Mouse (Mus musculus): ENCODE results near the gene Ffar2. TPM values are rescaled to one million over a fixed set of nuclear protein-coding genes. Genes with fewer than 3 reads are reported as not detected.

The Ffar2 gene
- total RNA-seq, 2 experiments from 2014 or later = not detected

Other genes starting within 250 kb of the Ffar2 start
- gene Kmt2b, start 235.0 kb downstream of the Ffar2 start, total RNA-seq (2021) = 10 to 100 TPM; 29.5 to 35.8 TPM
- gene Zbtb32, start 224.9 kb downstream of the Ffar2 start, total RNA-seq (2021) = not detected
- under 1 TPM; 0.62 to 0.86 TPM for gene Upk1a, start 210.9 kb downstream of the Ffar2 start, total RNA-seq (2021)
- gene Cox6b1, start 197.6 kb downstream of the Ffar2 start, total RNA-seq (2021) = 1,000 to 10,000 TPM; 2,883 to 3,014 TPM
- gene Etv2, start 187.9 kb downstream of the Ffar2 start, total RNA-seq (2021) = not detected
- gene Rbm42, start 173.5 kb downstream of the Ffar2 start, total RNA-seq (2021) = 10 to 100 TPM; 58.8 to 62.2 TPM
- gene Haus5, start 158.8 kb downstream of the Ffar2 start, total RNA-seq (2021) = 10 to 100 TPM; 13.1 to 16.6 TPM
- not detected for gene Pmis2, start 152.2 kb downstream of the Ffar2 start, total RNA-seq (2021)
- not detected for gene 2200002J24Rik, start 124.8 kb downstream of the Ffar2 start, total RNA-seq (2021)
- under 1 TPM; 0.14 to 0.74 TPM for gene Atp4a, start 111.6 kb downstream of the Ffar2 start, total RNA-seq (2021)
- 100 to 1,000 TPM; 208 to 221 TPM for gene Tmem147, start 94.2 kb downstream of the Ffar2 start, total RNA-seq (2021)
- not detected for gene Gapdhs, start 80.1 kb downstream of the Ffar2 start, total RNA-seq (2021)
- 1 to 10 TPM; 4.8 to 5.1 TPM for gene Sbsn, start 72.3 kb downstream of the Ffar2 start, total RNA-seq (2021)
- gene Dmkn, start 60.0 kb downstream of the Ffar2 start, total RNA-seq (2021) = 1 to 10 TPM; 4.6 to 5.7 TPM
- gene Krtdap, start 35.9 kb downstream of the Ffar2 start, total RNA-seq (2021) = not detected
- not detected for gene Ffar3, start 32.4 kb upstream of the Ffar2 start, total RNA-seq (2021)
- gene Ffar1, start 37.8 kb upstream of the Ffar2 start, total RNA-seq (2021) = not detected
- 1 to 10 TPM in 1 of 2 experiments, under 1 TPM in 1; 0.09 to 1.2 TPM for gene Cd22, start 56.6 kb upstream of the Ffar2 start, total RNA-seq (2021)
- 1 to 10 TPM in 1 of 2 experiments, under 1 TPM in 1; 0.31 to 1.3 TPM for gene Mag, start 91.1 kb upstream of the Ffar2 start, total RNA-seq (2021)
- gene Hamp2, start 100.9 kb upstream of the Ffar2 start, total RNA-seq (2021) = 1 to 10 TPM in 1 of 2 experiments, under 1 TPM in 1; 0.76 to 1.2 TPM
- 1 to 10 TPM; 1.6 to 1.9 TPM for gene Hamp, start 120.3 kb upstream of the Ffar2 start, total RNA-seq (2021)
- gene Usf2, start 133.0 kb upstream of the Ffar2 start, total RNA-seq (2021) = 100 to 1,000 TPM; 100 to 103 TPM
- gene Lsr, start 149.7 kb upstream of the Ffar2 start, total RNA-seq (2021) = 1 to 10 TPM; 5.5 to 5.6 TPM
- under 1 TPM; 0.36 TPM for gene Fam187b, start 150.0 kb upstream of the Ffar2 start, total RNA-seq (2021)
- gene Fxyd5, start 218.7 kb upstream of the Ffar2 start, total RNA-seq (2021) = 10 to 100 TPM; 28.9 to 31.7 TPM
- gene Fxyd7, start 227.7 kb upstream of the Ffar2 start, total RNA-seq (2021) = 1 to 10 TPM in 1 of 2 experiments, under 1 TPM in 1; 0.98 to 2.4 TPM
- gene Fxyd1, start 233.4 kb upstream of the Ffar2 start, total RNA-seq (2021) = 100 to 1,000 TPM; 646 to 728 TPM
- 1 to 10 TPM in 1 of 2 experiments, under 1 TPM in 1; 0.95 to 1.4 TPM for gene Lgi4, start 235.6 kb upstream of the Ffar2 start, total RNA-seq (2021)

Measured in heart, postnatal 4 days (tissue).